Mouse (Mus musculus): Measurements from ENCODE around the gene Rhbdl2. TPM values are rescaled to one million over a fixed set of nuclear protein-coding genes. Genes with fewer than 3 reads are reported as not detected.

Gene Rhbdl2
- polyA plus RNA-seq, 1 experiment from 2014 or later, result 3.8 TPM

DNA sequence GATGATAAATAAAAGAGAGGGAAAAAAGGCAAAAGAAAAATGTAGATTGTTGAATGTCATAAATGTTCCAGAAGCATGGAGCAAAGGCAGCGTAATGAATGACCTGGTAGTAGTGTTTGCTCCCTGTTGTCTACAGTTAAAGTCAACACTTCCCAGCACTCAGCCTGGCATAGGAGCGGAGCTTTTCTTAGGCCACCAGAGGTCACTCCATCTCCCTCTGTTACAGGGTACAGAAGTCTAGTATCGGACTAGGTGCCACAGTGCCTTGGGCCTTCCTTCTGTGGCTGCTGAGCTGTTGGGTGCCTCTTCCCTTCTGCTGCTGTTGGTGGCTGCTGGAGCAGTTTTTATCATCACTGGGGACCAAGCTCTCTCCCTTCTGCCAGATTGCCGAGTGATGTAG lies 29.4 kb upstream of the Rhbdl2 start:
- ATAC-seq (ENCODE audit: low FRiP score, low TSS enrichment), result no peak
- 50% methylated on average over 4 of the region's 4 CpGs for WGBS

DNA sequence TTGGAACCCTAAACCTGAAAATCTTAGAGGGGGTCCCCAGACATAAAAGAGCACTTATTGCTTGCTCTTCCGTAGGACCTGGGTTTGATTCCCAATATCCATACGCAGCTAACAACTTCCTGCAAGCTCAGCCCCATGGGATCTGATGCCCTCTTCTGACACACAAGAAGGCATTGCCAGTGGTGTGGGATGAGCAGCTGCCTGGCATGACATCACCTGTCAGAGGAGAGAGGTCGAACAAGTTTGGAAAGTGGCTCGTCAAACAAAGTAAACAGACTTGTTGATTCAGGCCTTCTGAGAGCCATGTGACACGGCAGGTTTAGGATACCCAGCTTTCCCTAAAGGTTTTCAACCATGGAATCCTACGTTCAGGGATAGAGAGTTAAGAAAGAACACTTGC lies 22.6 kb upstream of the Rhbdl2 start:
- Histone ChIP-seq H3K4me3 (ENCODE audit: low read length) (no peak overlapping the region), H3K9me3 (ENCODE audit: control insufficient read depth, low read length) (no peaks in the 10 kb centered on the region), H3K27me3 (ENCODE audit: control insufficient read depth, insufficient read depth, low read length) (no peaks in the 10 kb centered on the region), H3K4me2 (replicated peaks; ENCODE audit: low read depth, low read length) (no peak overlapping the region), H3K36me3 (ENCODE audit: control insufficient read depth, insufficient read depth, low read length) (no peaks in the 10 kb centered on the region), H3K27ac (ENCODE audit: low read depth, low read length) (no peak overlapping the region), H3K4me1 (ENCODE audit: control insufficient read depth, insufficient read depth, low read length) (no peaks in the 10 kb centered on the region), H3K9ac (ENCODE audit: low read depth, low read length) (no peak overlapping the region)
- ATAC-seq (ENCODE audit: low FRiP score, low TSS enrichment), result no peak
- 80% methylated on average over 6 of the region's 6 CpGs for WGBS

More for the DNA sequence above, 29.4 kb upstream of the Rhbdl2 start:
- Histone ChIP-seq H3K27me3 (ENCODE audit: control insufficient read depth, insufficient read depth, low read length) (no peaks in the 10 kb centered on the region), H3K4me2 (replicated peaks; ENCODE audit: low read depth, low read length) (no peak overlapping the region), H3K4me3 (ENCODE audit: low read length) (no peak overlapping the region), H3K36me3 (ENCODE audit: control insufficient read depth, insufficient read depth, low read length) (no peaks in the 10 kb centered on the region), H3K9me3 (ENCODE audit: control insufficient read depth, low read length) (no peaks in the 10 kb centered on the region), H3K27ac (ENCODE audit: low read depth, low read length) (no peak overlapping the region), H3K4me1 (ENCODE audit: control insufficient read depth, insufficient read depth, low read length) (no peaks in the 10 kb centered on the region), H3K9ac (ENCODE audit: low read depth, low read length) (no peak overlapping the region)

DNA sequence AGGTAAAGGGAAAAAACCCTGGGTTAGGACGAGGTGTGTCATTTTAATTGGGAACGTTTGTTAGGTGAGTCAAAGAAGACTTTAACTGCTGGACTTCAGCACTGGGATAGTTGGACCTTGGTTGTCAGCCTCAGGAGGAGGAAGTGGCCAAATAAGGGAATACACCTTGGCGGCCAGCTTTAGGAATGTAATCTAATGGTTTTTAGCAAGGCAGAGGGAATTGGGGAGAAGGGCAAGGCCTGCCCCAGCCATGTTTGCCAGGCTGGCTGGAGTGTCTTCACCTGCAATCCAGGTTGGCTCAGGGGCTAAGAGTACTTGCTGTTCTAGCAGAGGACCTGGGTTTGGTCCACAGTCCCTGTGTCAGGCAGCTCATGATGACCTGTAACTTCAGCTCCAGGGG lies 19.9 kb upstream of the Rhbdl2 start:
- WGBS, result 67% methylated on average over 3 of the region's 3 CpGs
- Histone ChIP-seq H3K27me3 (ENCODE audit: control insufficient read depth, insufficient read depth, low read length) (no peaks in the 10 kb centered on the region), H3K27ac (ENCODE audit: low read depth, low read length) (no peak overlapping the region), H3K9ac (ENCODE audit: low read depth, low read length) (no peak overlapping the region), H3K4me1 (ENCODE audit: control insufficient read depth, insufficient read depth, low read length) (no peaks in the 10 kb centered on the region), H3K9me3 (ENCODE audit: control insufficient read depth, low read length) (no peaks in the 10 kb centered on the region), H3K36me3 (ENCODE audit: control insufficient read depth, insufficient read depth, low read length) (no peaks in the 10 kb centered on the region), H3K4me3 (ENCODE audit: low read length) (no peak overlapping the region), H3K4me2 (replicated peaks; ENCODE audit: low read depth, low read length) (no peak overlapping the region)
- ATAC-seq (ENCODE audit: low FRiP score, low TSS enrichment), result no peak

DNA sequence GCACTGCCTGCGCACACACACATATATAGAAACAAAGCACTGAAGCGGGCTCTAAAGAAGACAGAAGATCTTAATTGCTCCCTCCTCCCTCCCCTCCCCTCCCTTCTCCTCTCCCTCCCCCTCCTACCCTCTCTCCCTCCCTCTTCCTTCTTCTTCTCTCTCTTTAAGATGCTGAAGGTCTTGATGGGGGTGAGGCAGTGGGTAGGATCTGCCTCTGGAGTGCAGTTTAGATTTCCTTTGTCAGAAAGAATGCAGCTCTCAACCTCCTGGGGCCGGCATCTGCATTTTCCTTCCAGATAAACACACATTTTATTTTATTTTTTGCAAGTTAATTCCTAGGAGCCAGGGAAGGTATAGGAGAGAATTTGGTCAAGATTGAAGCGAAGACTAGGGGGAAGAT lies 19.4 kb upstream of the Rhbdl2 start:
- no peak for ATAC-seq (ENCODE audit: low FRiP score, low TSS enrichment)
- Histone ChIP-seq H3K9ac (ENCODE audit: low read depth, low read length) (no peak overlapping the region), H3K9me3 (ENCODE audit: control insufficient read depth, low read length) (no peaks in the 10 kb centered on the region), H3K4me1 (ENCODE audit: control insufficient read depth, insufficient read depth, low read length) (no peaks in the 10 kb centered on the region), H3K4me2 (replicated peaks; ENCODE audit: low read depth, low read length) (no peak overlapping the region), H3K4me3 (ENCODE audit: low read length) (no peak overlapping the region), H3K36me3 (ENCODE audit: control insufficient read depth, insufficient read depth, low read length) (no peaks in the 10 kb centered on the region), H3K27me3 (ENCODE audit: control insufficient read depth, insufficient read depth, low read length) (no peaks in the 10 kb centered on the region), H3K27ac (ENCODE audit: low read depth, low read length) (no peak overlapping the region)
- 74% methylated on average over 4 of the region's 4 CpGs for WGBS

DNA sequence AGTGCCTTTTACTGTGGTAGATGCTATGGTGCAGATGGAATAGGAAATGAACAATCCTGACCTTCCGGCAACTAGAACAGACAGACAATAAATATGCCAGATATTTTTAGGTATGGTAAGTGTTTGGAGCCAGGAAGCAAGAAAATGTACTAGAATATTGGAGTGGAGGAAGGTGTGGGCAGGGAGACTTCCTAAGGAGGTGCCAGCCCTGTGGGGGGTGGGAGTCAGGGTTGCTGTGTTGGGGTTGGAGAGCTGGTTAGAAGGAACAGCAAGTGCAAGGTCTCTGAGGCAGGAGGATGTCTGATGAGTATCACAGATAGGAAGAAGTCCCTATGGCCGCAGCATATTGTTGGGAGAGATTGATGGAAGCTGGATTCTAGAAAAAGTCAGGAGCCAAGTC lies 5.0 kb downstream of the Rhbdl2 start:
- WGBS, result 74% methylated on average over 2 of the region's 2 CpGs
- H3K9ac ChIP-seq (ENCODE audit: low read depth, low read length), result no peak overlapping the region
- H3K4me3 ChIP-seq (ENCODE audit: low read length), result no peak overlapping the region
- peaks cover 2% of the 10 kb centered on the region for H3K4me1 ChIP-seq (ENCODE audit: control insufficient read depth, insufficient read depth, low read length)
- no peaks in the 10 kb centered on the region for H3K36me3 ChIP-seq (ENCODE audit: control insufficient read depth, insufficient read depth, low read length)
- ATAC-seq (ENCODE audit: low FRiP score, low TSS enrichment), result no peak
- no peaks in the 10 kb centered on the region for H3K27me3 ChIP-seq (ENCODE audit: control insufficient read depth, insufficient read depth, low read length)
- H3K4me2 ChIP-seq (replicated peaks; ENCODE audit: low read depth, low read length), result no peak overlapping the region
- no peaks in the 10 kb centered on the region for H3K9me3 ChIP-seq (ENCODE audit: control insufficient read depth, low read length)
- H3K27ac ChIP-seq (ENCODE audit: low read depth, low read length), result no peak overlapping the region

DNA sequence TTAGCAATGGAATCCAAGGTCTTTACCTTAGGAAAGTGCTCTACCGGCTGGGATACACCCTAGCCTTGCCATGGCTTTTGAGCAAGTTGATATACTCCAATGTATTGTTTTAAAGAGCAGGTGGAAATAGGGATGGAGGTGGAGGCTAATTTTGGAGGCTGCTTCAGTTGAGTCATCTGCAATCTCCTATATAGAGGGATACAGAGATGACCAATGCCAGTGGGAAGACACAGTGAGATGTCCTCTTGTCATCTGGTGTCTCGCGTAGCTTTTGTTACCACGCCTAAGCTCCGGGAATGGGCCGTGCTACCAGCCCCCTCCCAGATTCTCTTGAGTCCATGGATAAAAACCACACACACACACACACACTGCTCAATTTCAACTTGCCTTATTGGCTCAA lies 5.5 kb downstream of the Rhbdl2 start:
- H3K4me2 ChIP-seq (replicated peaks; ENCODE audit: low read depth, low read length), result no peak overlapping the region
- 94% methylated on average over 6 of the region's 6 CpGs for WGBS
- H3K36me3 ChIP-seq (ENCODE audit: control insufficient read depth, insufficient read depth, low read length), result no peaks in the 10 kb centered on the region

DNA sequence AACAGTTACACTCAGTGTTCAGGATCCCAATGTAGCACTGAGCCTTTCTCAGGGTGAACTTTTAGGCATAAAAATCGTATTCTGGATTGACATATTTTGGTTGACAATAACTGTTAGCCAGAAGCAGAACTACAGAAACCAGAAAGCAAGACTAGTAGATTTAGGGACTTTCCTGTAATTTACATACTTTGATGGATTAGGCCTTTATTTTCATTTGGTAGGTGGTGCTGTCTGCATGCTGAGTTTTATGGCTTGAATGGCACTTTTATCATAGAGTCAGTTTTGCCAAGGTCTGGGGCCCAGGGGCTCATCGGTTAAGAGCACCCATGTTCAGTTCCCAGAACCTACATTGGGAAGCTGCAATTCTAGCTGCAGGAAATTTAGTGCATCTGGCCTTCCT lies 7.4 kb downstream of the Rhbdl2 start:
- Histone ChIP-seq H3K27ac (ENCODE audit: low read depth, low read length) (no peak overlapping the region), H3K4me2 (replicated peaks; ENCODE audit: low read depth, low read length) (no peak overlapping the region), H3K4me3 (ENCODE audit: low read length) (no peak overlapping the region), H3K4me1 (ENCODE audit: control insufficient read depth, insufficient read depth, low read length) (no peaks in the 10 kb centered on the region), H3K27me3 (ENCODE audit: control insufficient read depth, insufficient read depth, low read length) (no peaks in the 10 kb centered on the region), H3K9me3 (ENCODE audit: control insufficient read depth, low read length) (no peaks in the 10 kb centered on the region), H3K9ac (ENCODE audit: low read depth, low read length) (no peak overlapping the region), H3K36me3 (ENCODE audit: control insufficient read depth, insufficient read depth, low read length) (no peaks in the 10 kb centered on the region)
- no peak for ATAC-seq (ENCODE audit: low FRiP score, low TSS enrichment)
- 56% methylated on average over 2 of the region's 2 CpGs for WGBS

More for the DNA sequence above, 5.5 kb downstream of the Rhbdl2 start:
- no peak overlapping the region for H3K27ac ChIP-seq (ENCODE audit: low read depth, low read length)
- H3K27me3 ChIP-seq (ENCODE audit: control insufficient read depth, insufficient read depth, low read length), result no peaks in the 10 kb centered on the region
- H3K9ac ChIP-seq (ENCODE audit: low read depth, low read length), result no peak overlapping the region
- H3K4me1 ChIP-seq (ENCODE audit: control insufficient read depth, insufficient read depth, low read length), result no peaks in the 10 kb centered on the region; the same call in 1 of the 2 replicates
- no peak overlapping the region for H3K4me3 ChIP-seq (ENCODE audit: low read length)
- H3K9me3 ChIP-seq (ENCODE audit: control insufficient read depth, low read length), result no peaks in the 10 kb centered on the region
- ATAC-seq (ENCODE audit: low FRiP score, low TSS enrichment), result no peak

DNA sequence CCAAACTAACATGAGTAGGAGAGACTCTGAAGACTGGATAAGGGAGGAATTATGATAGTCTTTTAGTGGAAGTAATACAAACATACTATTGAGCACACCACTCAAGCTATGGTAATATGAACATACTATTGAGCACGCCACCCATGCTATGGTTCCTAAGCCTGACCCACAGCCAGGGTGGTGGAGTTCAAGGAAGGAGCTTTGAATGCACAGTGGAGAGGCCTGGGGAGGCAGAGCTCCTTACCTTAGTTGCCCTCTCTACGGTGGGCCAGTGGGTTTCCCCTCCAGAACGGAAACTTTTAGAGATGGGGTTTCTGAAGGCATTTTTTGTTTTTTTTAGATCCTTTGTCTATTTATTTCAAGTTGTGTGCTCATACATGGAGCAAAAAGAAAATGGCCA lies 9.7 kb downstream of the Rhbdl2 start:
- H3K4me2 ChIP-seq (replicated peaks; ENCODE audit: low read depth, low read length), result no peak overlapping the region
- no peak overlapping the region for H3K9ac ChIP-seq (ENCODE audit: low read depth, low read length)
- H3K36me3 ChIP-seq (ENCODE audit: control insufficient read depth, insufficient read depth, low read length), result no peaks in the 10 kb centered on the region
- no peaks in the 10 kb centered on the region for H3K27me3 ChIP-seq (ENCODE audit: control insufficient read depth, insufficient read depth, low read length)
- no peak for ATAC-seq (ENCODE audit: low FRiP score, low TSS enrichment)
- H3K27ac ChIP-seq (ENCODE audit: low read depth, low read length), result no peak overlapping the region
- no peaks in the 10 kb centered on the region for H3K9me3 ChIP-seq (ENCODE audit: control insufficient read depth, low read length)
- WGBS, result 87% methylated on average over 3 of the region's 3 CpGs
- H3K4me3 ChIP-seq (ENCODE audit: low read length), result no peak overlapping the region
- no peaks in the 10 kb centered on the region for H3K4me1 ChIP-seq (ENCODE audit: control insufficient read depth, insufficient read depth, low read length)

DNA sequence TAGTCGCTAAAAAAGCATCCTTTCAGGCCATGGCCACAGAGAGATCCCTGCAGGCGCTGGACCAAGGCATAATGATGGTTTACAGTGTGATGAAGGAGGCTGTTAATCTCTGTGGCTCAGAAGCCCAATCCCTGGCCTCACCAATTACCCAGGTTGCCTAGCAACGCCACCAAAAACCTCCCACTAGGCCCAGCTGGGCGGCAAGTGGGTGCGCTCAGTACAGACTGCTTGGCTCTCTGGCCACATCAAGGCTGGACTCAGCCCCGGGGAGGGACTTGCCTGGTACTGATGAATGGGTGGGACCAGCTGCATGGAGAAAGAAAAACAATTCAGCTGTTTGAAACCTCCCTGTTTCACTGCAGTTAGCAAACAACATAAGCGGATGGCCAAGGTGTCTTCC lies 10.2 kb downstream of the Rhbdl2 start:
- 35% methylated on average over 7 of the region's 7 CpGs for WGBS
- no peak for ATAC-seq (ENCODE audit: low FRiP score, low TSS enrichment)

DNA sequence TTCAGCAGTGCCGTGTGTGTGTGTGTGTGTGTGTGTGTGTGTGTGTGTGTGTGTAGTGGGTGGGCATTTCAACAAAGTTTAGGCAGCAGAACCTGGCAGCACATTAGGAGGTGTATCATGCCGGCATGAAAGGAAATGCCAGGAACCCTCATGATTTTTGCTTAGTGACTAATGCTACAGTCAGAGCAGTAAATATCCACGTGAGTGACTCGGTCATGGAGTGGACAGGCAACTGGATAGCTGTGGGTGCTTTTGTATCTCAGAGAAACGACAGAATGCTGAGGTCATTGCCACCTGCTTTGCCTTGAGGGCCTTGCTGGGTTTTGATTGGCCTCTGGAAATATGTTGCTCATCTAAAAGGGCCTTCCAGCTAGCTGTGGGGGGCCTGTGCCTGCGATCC lies 16.0 kb downstream of the Rhbdl2 start:
- no peak for ATAC-seq (ENCODE audit: low FRiP score, low TSS enrichment)
- H3K4me2 ChIP-seq (replicated peaks; ENCODE audit: low read depth, low read length), result no peak overlapping the region
- no peak overlapping the region for H3K4me3 ChIP-seq (ENCODE audit: low read length)
- WGBS, result 42% methylated on average over 6 of the region's 6 CpGs
- H3K27ac ChIP-seq (ENCODE audit: low read depth, low read length), result no peak overlapping the region
- no peaks in the 10 kb centered on the region; the same call in 1 of the 2 replicates for H3K27me3 ChIP-seq (ENCODE audit: control insufficient read depth, insufficient read depth, low read length)
- no peaks in the 10 kb centered on the region for H3K36me3 ChIP-seq (ENCODE audit: control insufficient read depth, insufficient read depth, low read length)
- no peak overlapping the region for H3K9ac ChIP-seq (ENCODE audit: low read depth, low read length)
- no peaks in the 10 kb centered on the region for H3K9me3 ChIP-seq (ENCODE audit: control insufficient read depth, low read length)
- H3K4me1 ChIP-seq (ENCODE audit: control insufficient read depth, insufficient read depth, low read length), result no peaks in the 10 kb centered on the region

More for the DNA sequence above, 10.2 kb downstream of the Rhbdl2 start:
- H3K9me3 ChIP-seq (ENCODE audit: control insufficient read depth, low read length), result no peaks in the 10 kb centered on the region
- no peak overlapping the region for H3K27ac ChIP-seq (ENCODE audit: low read depth, low read length)
- H3K36me3 ChIP-seq (ENCODE audit: control insufficient read depth, insufficient read depth, low read length), result no peaks in the 10 kb centered on the region
- no peak overlapping the region for H3K4me3 ChIP-seq (ENCODE audit: low read length)
- H3K4me1 ChIP-seq (ENCODE audit: control insufficient read depth, insufficient read depth, low read length), result no peaks in the 10 kb centered on the region
- H3K9ac ChIP-seq (ENCODE audit: low read depth, low read length), result no peak overlapping the region
- H3K27me3 ChIP-seq (ENCODE audit: control insufficient read depth, insufficient read depth, low read length), result no peaks in the 10 kb centered on the region
- H3K4me2 ChIP-seq (replicated peaks; ENCODE audit: low read depth, low read length), result no peak overlapping the region
